Mouse (Mus musculus) brain, adult 2 months (tissue): ENCODE measurements around the gene Col3a1.

Source experiments
- DNase-seq: peaks from one replicate; pipeline ENCODE4 v3.0.0; 2011; ENCODE audit warnings: low read depth, low spot score

The Col3a1 gene

GRCm38 (mm10) chr1:45381866-45382265 is 70.5 kb downstream of the Col3a1 start:
- no peak for DNase-seq
